Mouse (Mus musculus): ENCODE results near the gene Pbsn. TPM values are rescaled to one million over a fixed set of nuclear protein-coding genes. Genes with fewer than 3 reads are reported as not detected.
"Not testable (repeated sequence)": the region's sequence is repeated elsewhere in the genome, so short reads cannot be mapped to it uniquely, and the experiment has no call there.

Pbsn gene
- not detected for total RNA-seq (2021)

DNA sequence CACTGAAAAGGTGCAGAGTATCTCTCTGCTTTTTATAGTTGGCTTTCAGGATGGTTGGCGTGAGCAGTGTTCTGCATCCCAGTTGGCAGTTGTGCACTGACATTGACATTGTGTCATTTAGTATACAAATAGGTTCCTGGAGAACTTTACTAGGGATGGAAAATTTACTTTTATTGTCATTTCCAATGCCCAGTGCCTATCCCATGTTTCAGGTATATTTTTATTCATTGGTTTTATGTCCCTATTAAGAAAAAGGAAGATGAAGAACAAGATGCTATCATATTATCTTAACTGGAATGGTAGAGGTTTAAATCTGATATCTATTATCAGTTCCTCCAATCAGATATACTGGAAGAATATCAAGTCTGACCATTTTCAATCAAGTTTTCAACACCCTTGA lies at the start of gene Pbsn:
TSS of gene Pbsn (minus strand) at position 101 of the 400 bp plus-strand sequence.
- no peak for DNase-seq

DNA sequence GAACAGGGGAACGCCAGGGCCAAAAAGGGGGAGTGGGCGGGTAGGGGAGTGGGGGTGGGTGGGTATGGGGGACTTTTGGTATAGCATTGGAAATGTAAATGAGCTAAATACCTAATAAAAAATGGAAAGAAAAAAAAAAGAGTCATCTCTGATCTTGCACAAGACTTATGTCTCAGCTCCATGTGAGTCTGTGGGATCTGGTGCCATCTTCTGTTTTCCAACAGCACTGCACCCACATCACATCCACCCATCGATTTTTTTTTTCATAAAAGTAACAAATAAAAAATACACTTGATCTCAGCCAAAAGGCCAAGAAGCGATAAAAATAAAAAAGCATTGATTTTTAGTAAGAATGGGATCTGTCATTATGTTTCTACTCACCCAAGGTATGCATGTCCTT lies 26.6 kb upstream of the Pbsn start:
- DNase-seq = not testable (repeated sequence)

- not testable (repeated sequence) for DNase-seq
Observed at GRCm38 (mm10) chrX:77864458-77864857, 11.0 kb upstream of the Pbsn start, which contains the start of gene Gm14744. Gm14744 (plus strand) TSS chrX:77864758.

DNA sequence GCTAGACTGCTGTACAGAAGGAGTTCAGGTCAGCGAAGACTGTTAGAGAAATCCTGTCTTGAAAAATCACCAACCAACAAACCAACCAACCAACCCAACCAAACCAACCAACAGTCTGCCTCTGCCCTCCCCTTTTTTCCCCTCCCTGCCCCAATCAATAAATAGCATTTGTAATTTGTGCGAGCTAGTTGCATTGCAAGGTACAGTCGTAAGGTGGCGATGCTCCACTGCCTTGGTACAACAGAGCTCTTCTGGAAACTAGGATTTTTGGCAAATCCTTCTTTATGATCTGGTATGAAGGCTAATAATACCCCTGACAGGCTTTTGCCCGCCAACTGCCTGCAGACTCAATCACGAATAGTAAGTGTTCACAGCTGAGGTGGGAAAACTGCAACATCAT lies 41.4 kb downstream of the Pbsn start:
- no peak for DNase-seq

DNA sequence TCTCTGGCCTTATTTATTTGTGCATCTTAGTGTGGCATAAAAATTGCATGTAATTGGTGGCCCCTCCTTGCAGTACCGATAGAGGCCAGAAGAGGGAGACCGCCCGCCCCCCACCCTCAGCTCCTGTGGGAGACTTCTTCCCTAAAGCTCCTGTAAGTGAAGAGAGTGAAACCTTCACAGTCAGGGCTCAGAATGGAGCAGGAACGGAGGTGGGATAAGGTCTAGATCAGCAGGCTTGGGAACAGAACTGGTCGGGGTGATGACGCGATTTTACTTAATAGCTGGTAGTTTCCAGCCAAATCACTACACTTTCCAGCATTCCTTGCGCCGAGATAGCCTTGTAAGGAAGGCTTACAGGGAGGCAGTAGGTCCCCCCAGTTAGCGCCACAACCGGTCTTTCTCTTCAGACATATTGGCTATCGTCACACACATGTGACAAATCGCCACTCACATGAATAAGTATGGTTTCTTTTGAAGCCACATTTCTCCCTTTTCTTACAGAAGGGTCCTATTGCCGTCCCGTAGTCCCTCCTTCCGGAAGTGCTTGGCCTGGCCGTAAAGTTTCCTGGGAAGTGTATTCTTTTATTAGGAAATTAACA lies 42.7 kb downstream of the Pbsn start:
- peak; percentile 72 for DNase-seq

DNA sequence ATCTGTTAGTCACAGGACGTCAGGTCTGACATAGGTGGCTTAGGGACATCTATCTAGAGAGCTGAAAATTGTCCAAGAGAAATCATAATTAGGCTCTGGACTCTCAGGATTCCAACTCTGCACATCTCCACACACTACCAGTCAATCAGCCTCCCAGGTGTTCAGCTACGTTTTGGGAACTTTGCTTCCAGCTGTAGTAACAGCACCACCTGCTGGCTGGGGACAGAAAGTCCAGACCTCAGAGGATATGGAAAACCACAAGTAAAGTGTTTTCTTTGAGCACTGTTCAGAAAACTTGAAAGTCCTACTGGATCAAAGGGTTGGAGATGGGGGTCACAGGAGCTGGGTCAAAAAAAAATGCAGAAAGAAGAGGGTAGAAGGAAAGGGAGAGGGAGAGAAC lies 44.8 kb downstream of the Pbsn start:
- DNase-seq = peak; percentile 60

DNA sequence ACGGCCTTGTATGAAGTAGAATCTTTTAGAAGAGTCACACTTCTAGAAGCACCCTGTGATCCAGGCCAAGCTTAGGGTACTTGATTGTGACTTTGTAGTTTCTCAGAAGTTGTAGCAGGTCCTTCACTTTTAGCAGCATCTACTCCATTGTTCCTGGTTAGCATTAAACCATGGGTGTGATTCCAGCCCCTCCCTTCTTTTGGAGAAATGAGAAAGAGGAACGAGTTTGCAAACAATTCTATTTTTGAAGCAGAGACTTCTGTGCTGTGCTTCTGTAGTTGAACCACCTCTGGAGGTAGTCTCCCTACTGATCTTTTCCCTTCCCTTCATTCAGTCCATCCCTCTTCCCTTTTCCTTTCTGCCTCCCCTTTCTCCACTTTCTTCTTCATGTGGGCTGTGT lies 51.1 kb downstream of the Pbsn start:
- no peak for DNase-seq

DNA sequence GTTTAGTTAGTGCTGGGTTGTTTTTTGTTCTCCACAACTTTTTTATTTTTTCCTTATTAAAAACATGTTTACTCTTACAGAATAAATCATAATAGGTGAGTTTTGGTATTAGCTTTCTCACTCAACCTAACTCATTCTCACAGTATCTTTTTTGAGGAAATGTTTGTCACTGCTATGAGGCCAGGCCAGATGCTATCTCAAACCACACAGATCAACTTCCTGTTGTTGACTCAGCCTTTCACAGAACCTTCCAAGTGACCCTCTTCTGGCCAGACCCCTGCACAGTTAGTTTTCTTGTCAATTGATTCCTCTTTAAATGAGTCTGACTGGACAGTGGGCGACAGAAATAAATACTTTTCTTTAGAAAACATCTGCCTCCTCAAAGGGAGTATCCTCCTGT lies 51.9 kb downstream of the Pbsn start:
- DNase-seq = no peak

- DNase-seq = no peak
Observed at GRCm38 (mm10) chrX:77799554-77799953, 53.9 kb downstream of the Pbsn start.

DNA sequence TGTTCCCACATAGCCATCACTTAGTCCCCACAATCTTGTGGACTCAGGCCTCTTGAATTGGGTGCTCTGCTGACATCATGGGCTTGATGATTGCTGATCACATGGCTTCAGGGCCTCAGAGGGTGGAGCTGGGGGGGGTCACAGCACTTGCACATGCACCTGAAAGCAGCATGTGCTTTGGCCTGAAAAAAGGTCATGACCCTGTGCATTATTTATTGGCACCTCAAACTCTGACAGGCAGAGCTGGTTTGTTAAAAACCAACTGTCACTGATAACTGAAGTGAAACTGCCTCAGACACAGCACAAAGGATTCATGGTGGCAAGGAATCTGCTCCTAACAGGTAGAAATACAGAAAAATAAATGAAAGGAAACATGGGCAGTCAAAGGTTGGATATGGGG lies 55.6 kb downstream of the Pbsn start:
- DNase-seq = no peak

- DNase-seq = no peak
Observed at GRCm38 (mm10) chrX:77796916-77797315, 56.5 kb downstream of the Pbsn start.

DNA sequence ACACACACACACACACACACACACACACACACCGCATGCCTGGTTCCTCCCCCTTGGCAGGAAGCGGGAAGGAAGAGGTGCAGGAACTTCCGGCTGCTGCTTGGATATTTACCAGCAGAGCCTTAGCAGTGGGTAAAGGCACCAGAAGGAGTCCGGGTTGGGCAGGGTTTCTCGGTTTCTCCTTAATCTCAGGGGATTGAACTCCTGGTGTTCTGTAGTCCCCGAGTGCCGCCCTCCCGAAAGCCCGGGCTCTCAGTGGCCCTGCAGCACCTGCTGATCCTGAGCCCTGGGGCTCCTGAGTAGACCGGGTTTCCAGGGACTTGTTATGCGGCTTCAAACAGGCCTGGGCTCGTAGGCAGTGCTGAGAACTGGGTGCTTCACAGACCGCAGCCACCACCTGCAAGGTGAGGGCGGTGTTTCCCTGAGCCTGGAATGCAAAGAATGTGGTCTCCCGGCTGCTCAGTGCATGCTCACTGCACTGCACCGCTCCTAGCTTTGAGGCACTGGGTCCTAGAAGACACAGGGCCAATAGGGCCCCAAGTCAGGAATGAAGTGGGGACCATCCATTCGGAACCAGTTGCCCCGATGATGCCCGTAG lies 57.1 kb downstream of the Pbsn start, which contains the start of gene Prkx:
TSS of gene Prkx (minus strand) at position 41 of the 598 bp plus-strand sequence.
- DNase-seq = no peak

GRCm38 (mm10) chrX:77795858-77796174 lies 57.6 kb downstream of the Pbsn start:
- DNase-seq = peak; percentile 92

- DNase-seq = peak; percentile 30
Observed at GRCm38 (mm10) chrX:77794962-77795857, 58.2 kb downstream of the Pbsn start.

DNA sequence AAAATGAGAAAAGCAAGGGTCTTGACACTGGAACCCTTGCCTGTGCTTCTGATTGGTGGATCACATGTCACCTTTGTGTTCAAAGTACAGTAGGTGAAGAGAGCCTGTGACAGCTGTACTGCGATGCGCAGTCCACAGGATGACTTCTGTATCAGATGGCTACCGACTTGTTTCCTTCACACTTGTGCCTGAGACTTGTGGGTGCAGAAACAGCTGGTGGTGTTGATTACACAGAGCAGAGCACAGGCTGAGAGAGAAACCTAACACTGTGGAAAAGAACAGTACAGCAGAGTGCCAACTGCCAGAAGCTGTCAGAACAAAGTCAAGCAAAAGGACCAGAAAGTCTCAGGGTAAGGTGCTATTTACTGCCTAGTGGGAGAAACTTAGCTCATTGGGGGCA lies 64.7 kb downstream of the Pbsn start:
- no peak for DNase-seq

Other genes starting within 250 kb of the Pbsn start
- 10 to 100 TPM; 21.0 to 24.8 TPM for gene Prkx, start 57.3 kb downstream of the Pbsn start, total RNA-seq (2021)
- gene Gm14744, start 11.1 kb upstream of the Pbsn start, total RNA-seq (2021) = not detected
- gene 5430402E10Rik, start 71.4 kb upstream of the Pbsn start, total RNA-seq (2021) = not detected
- gene Obp1a, start 237.8 kb upstream of the Pbsn start, total RNA-seq (2021) = not detected

Measured in heart, postnatal 4 days (tissue).